Mouse (Mus musculus) kidney, adult 2 months (tissue): ENCODE results near the gene Olfr689.

Source experiments
- CTCF ChIP-seq: fragments of 200-500 bp; conservative IDR thresholded peaks from 2 replicates; pipeline ENCODE4 v1.5.1; 2011; ENCODE audit warnings: low read depth, mild to moderate bottlenecking, control low read depth, low read length, moderate library complexity, mixed read lengths; ENCODE audit not compliant: insufficient read depth, insufficient read length
- POLR2A ChIP-seq: fragments of 200-500 bp; IDR thresholded peaks from one replicate; pipeline ENCODE4 v1.6.1; 2011; ENCODE audit warnings: low read depth, low read length, control low read depth

DNA sequence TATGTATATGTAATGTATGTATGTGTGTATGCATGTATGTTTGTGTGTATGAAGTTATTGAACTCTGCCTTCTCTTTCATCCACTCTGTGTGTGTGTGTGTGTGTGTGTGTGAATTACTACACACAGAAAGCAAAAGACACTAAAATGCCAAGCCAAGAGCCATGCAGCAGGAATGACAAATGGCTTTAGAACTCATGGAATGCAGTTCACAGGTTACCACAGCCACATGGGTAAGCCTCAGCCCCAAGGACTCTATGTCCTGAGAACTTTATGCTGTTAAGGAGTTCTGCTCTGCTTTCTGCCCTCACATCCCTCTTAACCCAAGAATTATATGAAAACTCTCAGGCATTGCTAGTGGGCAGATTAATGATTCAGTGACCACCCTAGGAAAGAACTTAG, 20.9 kb upstream of the Olfr689 start:
- TF ChIP-seq POLR2A (no peak), CTCF (no peak)
